Mouse (Mus musculus): ENCODE measurements around the gene 3110021N24Rik.

The 3110021N24Rik gene

DNA sequence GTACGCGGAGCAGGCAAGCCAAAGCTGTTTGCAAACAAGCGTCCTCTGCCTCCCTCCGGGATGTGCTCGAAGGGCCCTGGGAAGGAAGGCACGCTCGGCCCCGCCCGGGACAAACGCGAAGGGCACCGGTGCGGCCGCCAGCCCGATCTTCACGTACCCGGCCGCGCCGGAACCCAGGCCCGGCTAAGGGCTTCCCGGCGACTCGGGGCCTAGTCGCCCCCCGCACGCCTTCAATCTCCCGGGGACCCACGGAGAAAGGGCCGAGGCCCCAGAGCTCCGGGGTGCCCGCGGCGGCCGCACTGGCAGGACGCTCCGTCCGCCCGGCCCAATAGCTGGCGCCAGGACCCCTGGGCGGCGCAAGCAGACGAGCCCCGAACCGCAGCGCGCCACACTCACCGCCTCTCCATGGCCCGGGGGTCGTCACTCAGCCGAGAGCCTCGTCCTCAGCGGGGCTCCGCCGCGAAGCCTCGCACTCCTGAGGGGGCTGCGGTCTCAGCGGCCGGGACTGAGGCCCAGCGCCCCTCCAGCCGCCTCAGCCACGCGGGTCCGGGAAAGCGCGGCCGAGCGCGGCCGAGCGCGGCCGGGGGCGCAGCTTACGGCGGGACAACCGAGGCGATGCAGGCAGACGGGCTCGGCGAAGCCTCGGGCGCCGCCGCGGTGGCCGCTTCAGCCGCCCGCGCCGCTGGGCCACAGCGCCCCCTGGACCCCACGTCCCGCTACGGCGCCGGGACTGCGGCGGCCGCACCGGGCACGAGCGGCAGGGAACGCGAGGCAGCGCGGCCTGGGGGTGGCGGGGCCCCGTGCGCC lies 60.8 kb downstream of the 3110021N24Rik start, which contains the start of gene Zfyve9:
Zfyve9 (minus strand) TSS at position 742 of the 807 bp plus-strand sequence.
- Histone ChIP-seq H3K27me3 (ENCODE audit: control insufficient read depth, insufficient read depth, low read length, poor library complexity, severe bottlenecking) (peaks cover 8% of the 10 kb centered on the region; the same call in 1 of the 2 replicates), H3K36me3 (ENCODE audit: control insufficient read depth, insufficient read depth, low read length, poor library complexity, severe bottlenecking) (no peaks in the 10 kb centered on the region)
- DNase-seq (ENCODE audit: low read depth, low spot score) = peak; percentile 75

GRCm38 (mm10) chr4:108780864-108781205 lies 61.4 kb downstream of the 3110021N24Rik start:
- no peak for DNase-seq (ENCODE audit: low read depth, low spot score)
- H3K27me3 ChIP-seq (ENCODE audit: control insufficient read depth, insufficient read depth, low read length, poor library complexity, severe bottlenecking) = peaks cover 8% of the 10 kb centered on the region; the same call in 1 of the 2 replicates
- no peaks in the 10 kb centered on the region for H3K36me3 ChIP-seq (ENCODE audit: control insufficient read depth, insufficient read depth, low read length, poor library complexity, severe bottlenecking)

GRCm38 (mm10) chr4:108781596-108781995 lies 62.1 kb downstream of the 3110021N24Rik start:
- no peak for DNase-seq (ENCODE audit: low read depth, low spot score)
- Histone ChIP-seq H3K27me3 (ENCODE audit: control insufficient read depth, insufficient read depth, low read length, poor library complexity, severe bottlenecking) (peaks cover 8% of the 10 kb centered on the region; the same call in 1 of the 2 replicates), H3K36me3 (ENCODE audit: control insufficient read depth, insufficient read depth, low read length, poor library complexity, severe bottlenecking) (no peaks in the 10 kb centered on the region)

GRCm38 (mm10) chr4:108782421-108783085 lies 63.1 kb downstream of the 3110021N24Rik start:
- peaks cover 8% of the 10 kb centered on the region; the same call in 1 of the 2 replicates for H3K27me3 ChIP-seq (ENCODE audit: control insufficient read depth, insufficient read depth, low read length, poor library complexity, severe bottlenecking)
- no peak for DNase-seq (ENCODE audit: low read depth, low spot score)
- H3K36me3 ChIP-seq (ENCODE audit: control insufficient read depth, insufficient read depth, low read length, poor library complexity, severe bottlenecking) = no peaks in the 10 kb centered on the region

DNA sequence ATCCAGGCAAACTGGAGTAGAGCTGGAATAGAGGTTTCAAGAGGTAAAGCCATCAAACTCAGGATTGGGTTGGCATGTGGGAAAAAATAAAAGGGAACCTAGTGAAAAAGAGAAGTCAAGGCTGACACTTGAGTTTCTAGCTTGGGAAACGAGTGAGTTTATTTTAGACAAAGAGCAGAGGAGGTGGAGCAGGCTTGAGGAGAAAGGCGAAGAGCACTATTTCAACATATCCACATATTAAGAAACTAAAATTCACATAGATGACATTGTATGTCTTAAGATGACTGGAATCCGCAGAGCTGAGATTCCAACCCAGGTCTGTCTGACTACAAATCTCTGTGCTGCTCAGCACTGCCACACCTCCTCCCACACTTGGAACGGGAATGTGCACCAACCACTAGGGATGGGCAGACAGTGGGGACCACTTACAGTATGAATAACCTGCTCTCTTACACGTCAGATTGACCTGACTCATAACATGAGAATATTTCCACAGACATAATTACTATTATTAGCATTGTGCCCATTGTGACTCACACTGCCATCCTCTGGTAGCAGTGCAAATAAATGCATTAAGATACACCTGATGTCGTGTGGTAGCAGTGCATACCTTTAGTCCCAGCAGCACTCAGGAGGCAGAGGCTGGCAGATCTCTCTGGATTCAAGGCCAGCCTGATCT lies 69.9 kb downstream of the 3110021N24Rik start:
- no peak for DNase-seq (ENCODE audit: low read depth, low spot score)
- no peaks in the 10 kb centered on the region for H3K36me3 ChIP-seq (ENCODE audit: control insufficient read depth, insufficient read depth, low read length, poor library complexity, severe bottlenecking)
- no peaks in the 10 kb centered on the region for H3K27me3 ChIP-seq (ENCODE audit: control insufficient read depth, insufficient read depth, low read length, poor library complexity, severe bottlenecking)

DNA sequence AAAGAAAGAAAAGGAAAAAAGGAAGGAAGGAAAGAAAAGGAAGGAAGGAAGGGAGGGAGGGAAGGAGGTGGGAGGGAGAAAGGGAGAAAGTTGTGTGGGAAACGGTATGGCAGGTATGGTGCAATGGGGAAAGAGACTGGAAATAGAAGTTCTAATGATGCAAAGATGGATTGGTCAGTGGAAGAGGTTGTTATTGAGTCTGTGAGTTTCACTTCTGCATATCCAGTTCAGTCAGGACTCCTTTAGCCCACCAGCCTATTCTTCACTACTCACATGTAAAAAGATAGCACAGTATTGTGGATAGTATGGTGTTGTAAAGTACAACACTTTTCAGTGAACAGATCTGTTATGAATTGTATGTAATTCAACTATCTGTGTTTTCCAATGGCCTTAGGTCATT lies 71.1 kb downstream of the 3110021N24Rik start:
- no peaks in the 10 kb centered on the region for H3K36me3 ChIP-seq (ENCODE audit: control insufficient read depth, insufficient read depth, low read length, poor library complexity, severe bottlenecking)
- peak; percentile 49 for DNase-seq (ENCODE audit: low read depth, low spot score)
- no peaks in the 10 kb centered on the region for H3K27me3 ChIP-seq (ENCODE audit: control insufficient read depth, insufficient read depth, low read length, poor library complexity, severe bottlenecking)

GRCm38 (mm10) chr4:108793941-108794340 lies 74.5 kb downstream of the 3110021N24Rik start:
- no peaks in the 10 kb centered on the region for H3K36me3 ChIP-seq (ENCODE audit: control insufficient read depth, insufficient read depth, low read length, poor library complexity, severe bottlenecking)
- no peaks in the 10 kb centered on the region for H3K27me3 ChIP-seq (ENCODE audit: control insufficient read depth, insufficient read depth, low read length, poor library complexity, severe bottlenecking)
- DNase-seq (ENCODE audit: low read depth, low spot score) = no peak

- no peak for DNase-seq (ENCODE audit: low read depth, low spot score)
- Histone ChIP-seq H3K27me3 (ENCODE audit: control insufficient read depth, insufficient read depth, low read length, poor library complexity, severe bottlenecking) (no peaks in the 10 kb centered on the region), H3K36me3 (ENCODE audit: control insufficient read depth, insufficient read depth, low read length, poor library complexity, severe bottlenecking) (no peaks in the 10 kb centered on the region)
Observed at GRCm38 (mm10) chr4:108796701-108797100, 77.3 kb downstream of the 3110021N24Rik start.

GRCm38 (mm10) chr4:108798083-108798830 lies 78.8 kb downstream of the 3110021N24Rik start:
- H3K27me3 ChIP-seq (ENCODE audit: control insufficient read depth, insufficient read depth, low read length, poor library complexity, severe bottlenecking) = peaks cover 2% of the 10 kb centered on the region; the same call in 1 of the 2 replicates

DNA sequence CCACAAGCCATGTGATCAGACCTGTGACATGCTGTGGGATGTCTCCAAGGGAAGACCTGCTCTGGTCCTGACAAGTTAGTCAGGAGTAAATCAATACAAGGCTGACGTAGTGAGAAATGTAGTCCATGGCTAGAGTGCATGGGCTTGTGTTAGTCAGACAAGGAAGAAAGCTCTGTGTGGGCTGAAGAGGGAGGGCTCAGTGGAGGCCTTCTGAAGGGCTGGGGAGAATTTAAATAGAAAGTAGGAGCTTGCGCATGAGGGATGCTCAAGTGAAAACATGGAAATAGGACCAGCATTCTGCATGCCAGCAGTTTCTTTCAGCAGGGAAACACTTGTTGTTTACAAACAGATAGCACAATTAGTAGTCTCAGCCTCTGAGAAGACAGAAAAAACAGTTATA lies 84.1 kb downstream of the 3110021N24Rik start:
- H3K27me3 ChIP-seq (ENCODE audit: control insufficient read depth, insufficient read depth, low read length, poor library complexity, severe bottlenecking) = peaks cover 2% of the 10 kb centered on the region; the same call in 1 of the 2 replicates

More at GRCm38 (mm10) chr4:108798083-108798830, 78.8 kb downstream of the 3110021N24Rik start:
- peak; percentile 73 for DNase-seq (ENCODE audit: low read depth, low spot score)
- no peaks in the 10 kb centered on the region for H3K36me3 ChIP-seq (ENCODE audit: control insufficient read depth, insufficient read depth, low read length, poor library complexity, severe bottlenecking)

DNA sequence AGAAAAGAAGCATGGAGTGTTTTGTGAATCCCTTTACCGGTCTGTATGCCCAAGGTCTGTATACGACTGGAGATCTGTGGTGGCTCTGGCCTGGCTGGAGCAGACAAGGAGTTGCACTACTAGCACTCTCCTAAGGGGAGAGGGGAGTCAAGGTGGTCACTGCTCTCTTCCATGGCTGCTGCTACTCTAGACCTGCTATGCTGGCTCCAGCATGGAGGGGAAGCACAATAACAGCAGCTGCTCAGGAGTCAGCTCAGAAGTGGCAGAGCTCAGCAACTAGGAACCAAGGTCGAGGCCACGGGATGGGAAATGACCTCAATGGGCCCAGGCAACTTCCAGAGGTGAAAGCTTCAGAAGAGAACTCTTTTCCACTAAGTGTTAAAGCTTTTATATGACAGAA lies 91.7 kb downstream of the 3110021N24Rik start:
- H3K36me3 ChIP-seq (ENCODE audit: control insufficient read depth, insufficient read depth, low read length, poor library complexity, severe bottlenecking) = no peaks in the 10 kb centered on the region
- DNase-seq (ENCODE audit: low read depth, low spot score) = no peak

More for the DNA sequence above, 84.1 kb downstream of the 3110021N24Rik start:
- DNase-seq (ENCODE audit: low read depth, low spot score) = no peak
- H3K36me3 ChIP-seq (ENCODE audit: control insufficient read depth, insufficient read depth, low read length, poor library complexity, severe bottlenecking) = no peaks in the 10 kb centered on the region

DNA sequence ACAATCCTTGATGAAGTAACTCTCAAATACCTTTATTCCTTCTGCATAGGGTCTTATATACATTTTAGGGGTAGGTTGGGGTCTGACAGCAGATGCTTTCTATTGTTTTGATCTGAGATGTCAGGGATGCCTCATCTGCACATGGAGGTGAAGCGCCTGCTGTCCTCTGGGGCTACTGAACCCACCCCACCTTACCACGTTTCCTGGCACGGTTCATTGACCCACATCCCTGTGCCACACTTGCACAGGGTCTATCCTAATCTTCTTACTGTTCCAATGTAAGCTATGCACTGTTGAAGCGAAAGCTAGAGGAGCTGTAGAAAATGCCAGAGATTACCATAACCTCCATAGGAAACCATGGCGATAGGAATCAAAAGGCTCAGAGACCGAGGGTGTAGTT lies 92.1 kb downstream of the 3110021N24Rik start:
- Histone ChIP-seq H3K27me3 (ENCODE audit: control insufficient read depth, insufficient read depth, low read length, poor library complexity, severe bottlenecking) (no peaks in the 10 kb centered on the region), H3K36me3 (ENCODE audit: control insufficient read depth, insufficient read depth, low read length, poor library complexity, severe bottlenecking) (no peaks in the 10 kb centered on the region)
- DNase-seq (ENCODE audit: low read depth, low spot score) = no peak

More for the DNA sequence above, 91.7 kb downstream of the 3110021N24Rik start:
- no peaks in the 10 kb centered on the region for H3K27me3 ChIP-seq (ENCODE audit: control insufficient read depth, insufficient read depth, low read length, poor library complexity, severe bottlenecking)

DNA sequence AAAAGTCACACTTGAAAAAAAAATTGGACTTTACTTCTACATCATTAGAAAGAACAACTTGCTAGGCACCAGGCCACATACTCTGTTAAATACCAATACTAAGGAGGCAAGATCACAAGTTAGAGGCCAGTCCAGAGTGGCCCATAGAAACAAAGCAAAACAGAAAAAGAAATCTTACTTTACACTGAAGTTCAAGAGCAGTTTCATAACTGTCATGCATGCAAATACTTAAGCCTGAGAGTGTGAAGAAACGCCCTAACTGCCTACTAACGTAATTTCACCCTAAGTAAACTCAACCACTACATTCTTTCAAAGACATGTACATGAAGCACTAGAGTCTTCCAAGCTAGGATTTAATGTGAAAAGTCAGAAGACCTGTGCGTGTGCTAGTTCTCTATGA lies 106.2 kb downstream of the 3110021N24Rik start:
- DNase-seq (ENCODE audit: low read depth, low spot score) = no peak
- Histone ChIP-seq H3K27me3 (ENCODE audit: control insufficient read depth, insufficient read depth, low read length, poor library complexity, severe bottlenecking) (no peaks in the 10 kb centered on the region), H3K36me3 (ENCODE audit: control insufficient read depth, insufficient read depth, low read length, poor library complexity, severe bottlenecking) (peaks cover 6% of the 10 kb centered on the region)

- Histone ChIP-seq H3K27me3 (ENCODE audit: control insufficient read depth, insufficient read depth, low read length, poor library complexity, severe bottlenecking) (no peaks in the 10 kb centered on the region), H3K36me3 (ENCODE audit: control insufficient read depth, insufficient read depth, low read length, poor library complexity, severe bottlenecking) (peaks cover 6% of the 10 kb centered on the region)
- no peak for DNase-seq (ENCODE audit: low read depth, low spot score)
Observed at GRCm38 (mm10) chr4:108826096-108826495, 106.6 kb downstream of the 3110021N24Rik start.

All from splenic B cell, adult 2 months (primary cell).